18 mouse cellular contexts compared by ENCODE assay signal in genomic region chr17:47233003-47233678, GRCm38 (mm10).
DNase-seq lines count a peak whose midpoint lies in the region; ATAC-seq and TF ChIP-seq lines count a peak whose summit lies in the region.
"Had no signal": no experiment of that assay in that cellular context is flagged by ENCODE, and none has a peak within 500 bp of the region (broad histone marks: within the 10 kb centered on the region; RNA-seq: fewer than 3 reads in every experiment).

No protein-coding gene starts in this region.

- no peaks in the 10 kb centered on the region for H3K9me3 ChIP-seq in kidney, postnatal 0 days (replicated peaks; ENCODE audit: low read length)
- H3K9me3 ChIP-seq in intestine, embryonic 14.5 days (ENCODE audit: control insufficient read depth, low read length), result no peaks in the 10 kb centered on the region
- H3K9me3 ChIP-seq in intestine, embryonic 16.5 days (ENCODE audit: control insufficient read depth, low read length), result peaks cover 5% of the 10 kb centered on the region; the same call in 1 of the 2 replicates
- H3K9me3 ChIP-seq: embryonic facial prominence, embryonic 15.5 days had no signal

- H3K4me3 ChIP-seq in kidney, postnatal 0 days (replicated peaks; ENCODE audit: low read depth, low read length), result no peak overlapping the region
- H3K4me3 ChIP-seq in intestine, embryonic 14.5 days (ENCODE audit: low read depth, low read length), result no peak overlapping the region
- no peak overlapping the region for H3K4me3 ChIP-seq in intestine, embryonic 16.5 days (ENCODE audit: low read length)
- no peak overlapping the region for H3K4me3 ChIP-seq in lung, adult 2 months (replicated peaks; ENCODE audit: extremely low read depth, low read depth, low read length)
- H3K4me3 ChIP-seq: embryonic facial prominence, embryonic 15.5 days; erythroblast, embryonic 14.5 days; forebrain, embryonic 10.5 days; heart, embryonic 12.5 days; hindbrain, embryonic 10.5 days had no signal

- TF ChIP-seq POLR2A in lung, adult 2 months (IDR thresholded peaks at IDR 0.05; ENCODE audit: borderline replicate concordance, extremely low read depth, low read depth, low read length), result no peak

- H3K9ac ChIP-seq in kidney, postnatal 0 days (ENCODE audit: low read depth, low read length), result no peak overlapping the region
- no peak overlapping the region for H3K9ac ChIP-seq in intestine, embryonic 14.5 days (ENCODE audit: low read length)
- no peak overlapping the region for H3K9ac ChIP-seq in intestine, embryonic 16.5 days (ENCODE audit: low read depth, low read length)
- H3K9ac ChIP-seq: embryonic facial prominence, embryonic 15.5 days; heart, embryonic 12.5 days had no signal

- DNase-seq in kidney, postnatal 0 days (ENCODE audit: low spot score), result peak; percentile 67
- no peak for DNase-seq in kidney, adult 8-10 months
- no peak for DNase-seq in intestine, embryonic 14.5 days (ENCODE audit: low spot score)
- no peak for DNase-seq in cerebellum, postnatal 4 days (ENCODE audit: low spot score in 2 of 2)
- no peak for DNase-seq in lung, adult 2 months
- DNase-seq: adrenal gland, adult 8-10 months; adrenal gland, postnatal 36 days; cerebellum, adult 2 months; embryo, embryonic 11 days; gastrocnemius, postnatal 10 days had no signal

- WGBS in kidney, postnatal 0 days, result 27% methylated on average over 8 of the region's 8 CpGs
- WGBS in intestine, embryonic 14.5 days, result 49% methylated on average over 8 of the region's 8 CpGs
- 46% methylated on average over 8 of the region's 8 CpGs for WGBS in intestine, embryonic 16.5 days
- 72% methylated on average over 8 of the region's 8 CpGs for WGBS in lung, adult 2 months

- no peak for TF ChIP-seq CTCF in kidney, postnatal 0 days (IDR thresholded peaks at IDR 0.05; ENCODE audit: low read depth)
- TF ChIP-seq CTCF in lung, adult 2 months (IDR thresholded peaks at IDR 0.05; ENCODE audit: insufficient read depth, low read length), result no peak

- no peaks in the 10 kb centered on the region for H3K4me1 ChIP-seq in kidney, postnatal 0 days (replicated peaks; ENCODE audit: insufficient read depth, low read length)
- H3K4me1 ChIP-seq in intestine, embryonic 14.5 days (replicated peaks; ENCODE audit: control insufficient read depth, insufficient read depth, low read length), result no peaks in the 10 kb centered on the region
- peaks cover 3% of the 10 kb centered on the region; the same call in 1 of the 2 replicates for H3K4me1 ChIP-seq in intestine, embryonic 16.5 days (ENCODE audit: control insufficient read depth, insufficient read depth, low read length)
- H3K4me1 ChIP-seq in lung, adult 2 months (ENCODE audit: control insufficient read depth, insufficient read depth, low read length), result no peaks in the 10 kb centered on the region
- H3K4me1 ChIP-seq: embryonic facial prominence, embryonic 15.5 days; forebrain, embryonic 10.5 days; heart, embryonic 12.5 days; hindbrain, embryonic 10.5 days had no signal

- H3K36me3 ChIP-seq in kidney, postnatal 0 days (ENCODE audit: insufficient read depth, low read length), result peaks cover 13% of the 10 kb centered on the region
- H3K36me3 ChIP-seq in intestine, embryonic 14.5 days (ENCODE audit: control insufficient read depth, insufficient read depth, low read length), result peaks cover 42% of the 10 kb centered on the region
- H3K36me3 ChIP-seq in intestine, embryonic 16.5 days (ENCODE audit: control insufficient read depth, insufficient read depth, low read length), result peaks cover 13% of the 10 kb centered on the region

- no peaks in the 10 kb centered on the region for H3K27me3 ChIP-seq in kidney, postnatal 0 days (ENCODE audit: insufficient read depth, low read length)
- H3K27me3 ChIP-seq in intestine, embryonic 14.5 days (replicated peaks; ENCODE audit: control insufficient read depth, insufficient read depth, low read length), result no peaks in the 10 kb centered on the region
- H3K27me3 ChIP-seq in intestine, embryonic 16.5 days (replicated peaks; ENCODE audit: control insufficient read depth, insufficient read depth, low read length), result no peaks in the 10 kb centered on the region
- H3K27me3 ChIP-seq: embryonic facial prominence, embryonic 15.5 days; heart, embryonic 12.5 days had no signal

- H3K4me2 ChIP-seq in kidney, postnatal 0 days (ENCODE audit: low read length), result no peak overlapping the region
- no peak overlapping the region for H3K4me2 ChIP-seq in intestine, embryonic 14.5 days (ENCODE audit: low read length)
- no peak overlapping the region for H3K4me2 ChIP-seq in intestine, embryonic 16.5 days (ENCODE audit: low read depth, low read length)
- H3K4me2 ChIP-seq: embryonic facial prominence, embryonic 15.5 days; heart, embryonic 12.5 days had no signal

- H3K27ac ChIP-seq in kidney, postnatal 0 days, result no peak overlapping the region
- H3K27ac ChIP-seq in intestine, embryonic 14.5 days (ENCODE audit: low read depth), result no peak overlapping the region
- no peak overlapping the region for H3K27ac ChIP-seq in intestine, embryonic 16.5 days (ENCODE audit: low read length)
- H3K27ac ChIP-seq: embryonic facial prominence, embryonic 15.5 days; forebrain, embryonic 10.5 days; hindbrain, embryonic 10.5 days had no signal

- no peak for ATAC-seq in kidney, postnatal 0 days (replicated peaks; ENCODE audit: low FRiP score, low read depth)
- ATAC-seq in intestine, embryonic 14.5 days (replicated peaks; ENCODE audit: low FRiP score, low TSS enrichment, low read depth), result peak; percentile 47; the same call in 1 of the 2 replicates
- ATAC-seq in intestine, embryonic 16.5 days, result peak; percentile 40; the same call in 1 of the 2 replicates
- ATAC-seq: forebrain, embryonic 16.5 days; hindbrain, embryonic 16.5 days had no signal
